Mouse (Mus musculus): Measurements from ENCODE around the gene Igsf23. TPM values are rescaled to one million over a fixed set of nuclear protein-coding genes. Genes with fewer than 3 reads are reported as not detected.
"Not testable (repeated sequence)": the region's sequence is repeated elsewhere in the genome, so short reads cannot be mapped to it uniquely, and the experiment has no call there.

Gene Igsf23
- polyA plus RNA-seq, 1 experiment from 2014 or later: 0.14 TPM

- Histone ChIP-seq H3K4me1 (replicated peaks) (peaks cover 5% of the 10 kb centered on the region; the same call in 1 of the 2 replicates), H3K9ac (replicated peaks) (no peak overlapping the region), H3K27ac (no peak overlapping the region), H3K4me3 (replicated peaks) (no peak overlapping the region), H3K9me3 (no peaks in the 10 kb centered on the region), H3K27me3 (peaks cover 18% of the 10 kb centered on the region), H3K36me3 (no peaks in the 10 kb centered on the region), H3K4me2 (peak overlapping the region; percentile 23)
- ATAC-seq (ENCODE audit: insufficient number of reproducible peaks, insufficient read depth, low FRiP score, low TSS enrichment, low read depth): 0 out of 2 replicates have a peak, but pooled peaks have one; percentile 14
- WGBS: 25% methylated on average over 20 of the region's 21 CpGs
Measured at GRCm38 (mm10) chr7:19932877-19933809, 17.4 kb downstream of the Igsf23 start.

DNA sequence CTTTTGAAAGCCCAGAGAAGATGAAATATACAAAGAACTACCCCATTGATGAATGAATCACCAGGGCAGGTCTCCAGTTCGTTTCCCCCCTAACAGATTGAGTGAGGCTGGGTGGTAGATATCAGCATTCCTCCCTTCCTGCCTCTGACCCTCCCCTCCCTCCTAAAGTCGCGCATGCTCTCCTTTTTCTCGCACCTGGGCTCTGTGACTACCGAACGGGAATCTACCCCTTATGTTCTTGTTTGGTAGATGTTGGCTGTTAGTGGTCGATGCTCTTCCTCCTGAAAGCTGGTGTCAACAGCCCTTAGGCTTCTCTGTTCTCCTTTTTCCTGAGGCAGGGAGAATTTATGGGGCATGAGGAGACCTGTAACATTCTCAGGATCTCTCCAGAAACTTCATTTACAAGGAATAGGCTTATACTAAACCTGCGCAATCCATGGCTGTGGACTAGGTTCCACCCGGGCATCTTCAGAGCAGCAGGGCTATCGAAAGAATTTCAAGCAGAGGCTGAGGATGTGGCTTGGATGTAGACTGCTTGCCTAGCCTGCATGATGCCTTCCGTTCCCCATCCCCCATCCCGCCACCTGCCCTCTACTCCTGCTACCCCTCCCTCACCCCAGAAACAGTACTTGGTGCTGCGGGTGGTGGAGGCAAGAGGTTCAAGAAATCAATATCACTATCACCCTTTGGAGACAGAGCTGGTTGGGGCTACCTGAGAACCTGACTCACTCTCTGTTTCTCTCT, 18.3 kb downstream of the Igsf23 start:
- H3K9me3 ChIP-seq: no peaks in the 10 kb centered on the region
- no peak overlapping the region for H3K27ac ChIP-seq
- ATAC-seq (ENCODE audit: insufficient number of reproducible peaks, insufficient read depth, low FRiP score, low TSS enrichment, low read depth): no peak
- peaks cover 5% of the 10 kb centered on the region; the same call in 1 of the 2 replicates for H3K4me1 ChIP-seq (replicated peaks)
- H3K4me3 ChIP-seq (replicated peaks): no peak overlapping the region
- no peak overlapping the region for H3K9ac ChIP-seq (replicated peaks)
- H3K4me2 ChIP-seq: peak overlapping the region; percentile 23; the same call in 1 of the 2 replicates
- 22% methylated on average over 13 of the region's 13 CpGs for WGBS
- peaks cover 18% of the 10 kb centered on the region for H3K27me3 ChIP-seq
- no peaks in the 10 kb centered on the region for H3K36me3 ChIP-seq

- H3K4me2 ChIP-seq; H3K9ac ChIP-seq (replicated peaks); H3K9me3 ChIP-seq; H3K4me1 ChIP-seq (replicated peaks); H3K4me3 ChIP-seq (replicated peaks); ATAC-seq (ENCODE audit: insufficient number of reproducible peaks, insufficient read depth, low FRiP score, low TSS enrichment, low read depth); H3K27ac ChIP-seq; H3K36me3 ChIP-seq: not testable (repeated sequence)
- WGBS: 79% methylated on average over 6 of the region's 6 CpGs
- H3K27me3 ChIP-seq: peaks cover 18% of the 10 kb centered on the region
Measured at GRCm38 (mm10) chr7:19930481-19930880, 20.1 kb downstream of the Igsf23 start.

GRCm38 (mm10) chr7:19928486-19928885, 22.1 kb downstream of the Igsf23 start:
- no peak overlapping the region for H3K4me3 ChIP-seq (replicated peaks)
- WGBS: 68% methylated on average over 5 of the region's 5 CpGs

GRCm38 (mm10) chr7:19926849-19927480, 23.6 kb downstream of the Igsf23 start:
- 69% methylated on average over 2 of the region's 2 CpGs for WGBS
- no peaks in the 10 kb centered on the region for H3K9me3 ChIP-seq
- H3K9ac ChIP-seq (replicated peaks): no peak overlapping the region
- H3K4me3 ChIP-seq (replicated peaks): no peak overlapping the region
- H3K27ac ChIP-seq: no peak overlapping the region
- no peak for ATAC-seq (ENCODE audit: insufficient number of reproducible peaks, insufficient read depth, low FRiP score, low TSS enrichment, low read depth)
- no peak overlapping the region for H3K4me2 ChIP-seq
- peaks cover 5% of the 10 kb centered on the region; the same call in 1 of the 2 replicates for H3K4me1 ChIP-seq (replicated peaks)
- peaks cover 8% of the 10 kb centered on the region for H3K27me3 ChIP-seq
- H3K36me3 ChIP-seq: no peaks in the 10 kb centered on the region

More at GRCm38 (mm10) chr7:19928486-19928885, 22.1 kb downstream of the Igsf23 start:
- H3K36me3 ChIP-seq: no peaks in the 10 kb centered on the region
- H3K9ac ChIP-seq (replicated peaks): no peak overlapping the region
- no peak overlapping the region for H3K27ac ChIP-seq
- no peaks in the 10 kb centered on the region for H3K9me3 ChIP-seq
- H3K4me1 ChIP-seq (replicated peaks): peaks cover 9% of the 10 kb centered on the region
- no peak for ATAC-seq (ENCODE audit: insufficient number of reproducible peaks, insufficient read depth, low FRiP score, low TSS enrichment, low read depth)
- no peak overlapping the region for H3K4me2 ChIP-seq
- peaks cover 18% of the 10 kb centered on the region for H3K27me3 ChIP-seq

DNA sequence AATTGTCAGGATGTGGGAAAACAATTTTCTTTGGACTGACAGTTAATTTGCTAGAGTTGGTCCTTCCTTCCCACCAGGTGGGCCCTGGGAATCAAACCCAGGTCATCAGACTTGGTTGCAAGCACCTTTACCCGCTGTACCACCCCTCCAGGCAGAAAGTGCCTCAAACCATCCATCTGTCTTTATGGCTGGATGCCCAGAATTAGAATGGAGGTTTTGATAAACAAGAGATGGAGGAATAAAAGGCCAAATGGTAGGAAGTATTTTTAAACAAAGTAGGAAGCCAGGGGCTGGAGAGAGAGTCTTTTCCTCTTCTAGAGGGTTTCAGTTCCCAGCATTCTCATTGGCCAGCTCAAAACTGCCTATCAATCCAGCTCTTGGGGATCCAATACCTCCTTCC, 25.2 kb downstream of the Igsf23 start:
- Histone ChIP-seq H3K4me2 (no peak overlapping the region), H3K9ac (replicated peaks) (no peak overlapping the region), H3K27me3 (no peaks in the 10 kb centered on the region; the same call in 1 of the 2 replicates), H3K4me1 (replicated peaks) (peaks cover 5% of the 10 kb centered on the region; the same call in 1 of the 2 replicates), H3K9me3 (no peaks in the 10 kb centered on the region), H3K27ac (no peak overlapping the region), H3K4me3 (replicated peaks) (no peak overlapping the region), H3K36me3 (no peaks in the 10 kb centered on the region)
- no peak for ATAC-seq (ENCODE audit: insufficient number of reproducible peaks, insufficient read depth, low FRiP score, low TSS enrichment, low read depth)
- WGBS: 92% methylated on average over 1 of the region's 1 CpGs

DNA sequence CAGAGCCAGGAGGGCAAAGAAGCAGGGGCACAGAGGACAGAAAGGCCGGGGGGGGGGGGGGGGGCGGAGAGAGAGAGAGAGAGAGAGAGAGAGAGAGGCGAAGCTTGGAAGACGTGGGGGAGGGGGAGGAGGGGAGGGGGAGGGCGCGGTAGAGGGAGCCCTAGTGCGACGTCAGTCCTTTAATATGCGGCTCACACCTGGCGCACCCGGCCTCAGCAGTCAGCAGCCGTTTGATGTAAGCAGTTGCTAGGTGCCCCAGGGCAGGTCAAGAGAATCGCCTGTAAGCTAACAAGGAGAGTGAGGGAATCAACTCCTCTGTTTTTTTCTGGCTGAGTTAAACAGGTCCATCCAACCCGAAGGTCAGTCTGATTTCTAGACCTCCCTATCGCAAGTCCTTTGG, 26.8 kb downstream of the Igsf23 start:
- no peak overlapping the region for H3K4me3 ChIP-seq (replicated peaks)
- H3K4me2 ChIP-seq: no peak overlapping the region
- no peaks in the 10 kb centered on the region for H3K9me3 ChIP-seq
- no peak overlapping the region for H3K27ac ChIP-seq
- no peak for ATAC-seq (ENCODE audit: insufficient number of reproducible peaks, insufficient read depth, low FRiP score, low TSS enrichment, low read depth)
- no peak overlapping the region for H3K9ac ChIP-seq (replicated peaks)
- H3K27me3 ChIP-seq: no peaks in the 10 kb centered on the region; the same call in 1 of the 2 replicates
- no peaks in the 10 kb centered on the region for H3K36me3 ChIP-seq
- peaks cover 9% of the 10 kb centered on the region for H3K4me1 ChIP-seq (replicated peaks)
- 6% methylated on average over 12 of the region's 15 CpGs for WGBS

DNA sequence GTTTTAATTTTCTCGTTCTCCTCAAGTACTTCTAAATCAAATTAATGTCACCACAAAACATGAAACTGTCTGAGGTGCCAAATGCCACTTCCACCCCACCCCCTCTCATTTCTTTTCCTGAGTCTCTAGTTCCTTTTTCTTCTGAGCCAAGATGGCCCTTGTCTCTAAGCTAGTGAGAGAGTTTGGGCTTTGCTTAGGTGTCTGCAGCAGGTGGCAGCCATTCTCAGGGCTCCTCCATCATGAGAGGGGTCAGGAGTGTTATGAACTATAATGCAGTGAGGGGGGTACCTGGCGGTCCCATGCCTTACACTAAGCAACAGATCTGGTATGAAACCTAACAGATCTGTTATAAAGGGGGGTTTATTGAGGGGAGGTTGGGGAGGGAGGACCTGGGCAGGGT, 27.2 kb downstream of the Igsf23 start:
- no peak overlapping the region for H3K4me3 ChIP-seq (replicated peaks)
- ATAC-seq (ENCODE audit: insufficient number of reproducible peaks, insufficient read depth, low FRiP score, low TSS enrichment, low read depth): no peak
- no peak overlapping the region for H3K4me2 ChIP-seq
- no peaks in the 10 kb centered on the region for H3K9me3 ChIP-seq
- peaks cover 3% of the 10 kb centered on the region; the same call in 1 of the 2 replicates for H3K36me3 ChIP-seq
- no peaks in the 10 kb centered on the region; the same call in 1 of the 2 replicates for H3K27me3 ChIP-seq
- no peak overlapping the region for H3K9ac ChIP-seq (replicated peaks)
- no peak overlapping the region for H3K27ac ChIP-seq
- WGBS: 44% methylated on average over 2 of the region's 2 CpGs
- peaks cover 9% of the 10 kb centered on the region for H3K4me1 ChIP-seq (replicated peaks)

GRCm38 (mm10) chr7:19920506-19921261, 29.9 kb downstream of the Igsf23 start, which contains the start of gene Pvr:
Gene Pvr (minus strand): TSS chr7:19921160.
- Histone ChIP-seq H3K4me2 (peak within 1 kb of the TSS; percentile 73), H3K27me3 (no peaks in the 10 kb centered on the region; the same call in 1 of the 2 replicates), H3K9ac (replicated peaks) (peak within 1 kb of the TSS; percentile 77), H3K36me3 (peaks cover 21% of the 10 kb centered on the region; the same call in 1 of the 2 replicates), H3K4me1 (replicated peaks) (peaks cover 9% of the 10 kb centered on the region), H3K4me3 (replicated peaks) (peak within 1 kb of the TSS; percentile 66), H3K27ac (peak within 1 kb of the TSS; percentile 53), H3K9me3 (no peaks in the 10 kb centered on the region)
- WGBS: 1% methylated on average over 60 of the region's 60 CpGs
- ATAC-seq (ENCODE audit: insufficient number of reproducible peaks, insufficient read depth, low FRiP score, low TSS enrichment, low read depth): peak; percentile 84

DNA sequence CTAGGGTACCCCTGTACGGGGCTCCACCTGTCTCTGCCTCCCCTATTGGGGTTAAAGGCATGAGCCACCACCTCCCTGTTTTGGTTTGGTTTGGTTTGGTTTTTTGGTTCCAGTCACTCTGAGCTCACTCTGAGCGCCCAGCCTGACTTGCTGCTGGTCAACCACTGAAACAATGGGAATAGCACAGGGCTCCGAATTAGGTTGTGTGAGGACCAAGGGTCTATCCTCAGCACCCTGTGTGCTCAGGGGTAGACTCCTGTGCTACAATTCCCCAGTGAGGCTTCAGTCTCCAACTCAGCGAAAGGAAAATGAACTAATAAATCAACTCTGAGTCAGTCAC, 30.4 kb downstream of the Igsf23 start:
- WGBS: 39% methylated on average over 4 of the region's 4 CpGs
- Histone ChIP-seq H3K4me2 (peak overlapping the region; percentile 73), H3K9ac (replicated peaks) (peak overlapping the region; percentile 77; the same call in 1 of the 2 replicates), H3K36me3 (peaks cover 21% of the 10 kb centered on the region; the same call in 1 of the 2 replicates), H3K27me3 (no peaks in the 10 kb centered on the region; the same call in 1 of the 2 replicates), H3K4me3 (replicated peaks) (peak overlapping the region; percentile 66), H3K9me3 (no peaks in the 10 kb centered on the region), H3K4me1 (replicated peaks) (peaks cover 9% of the 10 kb centered on the region), H3K27ac (no peak overlapping the region)
- ATAC-seq (ENCODE audit: insufficient number of reproducible peaks, insufficient read depth, low FRiP score, low TSS enrichment, low read depth): 0 out of 2 replicates have a peak, but pooled peaks have one; percentile 6

All from limb, embryonic 12.5 days (tissue).